ENCODE assay signal across 10 mouse cellular contexts in the genomic region with DNA sequence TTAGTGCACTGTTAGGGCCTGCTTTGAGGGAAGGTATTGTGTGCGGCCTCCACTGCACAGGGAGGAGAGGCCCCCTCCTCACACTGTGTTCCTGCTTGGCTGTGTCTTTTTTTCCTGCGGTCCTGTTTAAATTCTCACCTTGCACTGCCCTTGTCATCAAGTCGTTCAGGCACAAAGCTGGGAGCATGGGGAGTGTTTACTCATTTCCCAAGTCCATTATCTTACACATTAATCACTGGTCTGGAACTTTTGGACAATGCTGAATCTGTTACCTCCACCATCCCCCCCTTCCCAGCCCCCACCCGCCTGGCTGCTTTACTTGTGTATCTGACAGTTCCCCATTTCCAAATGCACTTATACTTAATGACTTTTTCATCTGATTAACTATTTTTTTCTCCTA.
DNase-seq lines count a peak whose midpoint lies in the region; ATAC-seq lines count a peak whose summit lies in the region.
"Had no signal": no experiment of that assay in that cellular context is flagged by ENCODE, and none has a peak within 500 bp of the region (broad histone marks: within the 10 kb centered on the region; RNA-seq: fewer than 3 reads in every experiment).

No protein-coding gene starts in this region.

- ATAC-seq in heart, embryonic 12.5 days (ENCODE audit: insufficient number of reproducible peaks, low FRiP score): no peak
- peak; percentile 42; the same call in 1 of the 2 replicates for ATAC-seq in hindbrain, embryonic 15.5 days (ENCODE audit: low FRiP score, low read depth)
- peak; percentile 23 for ATAC-seq in midbrain, embryonic 12.5 days (ENCODE audit: low FRiP score, low read depth)

- H3K27me3 ChIP-seq in heart, embryonic 12.5 days (replicated peaks): no peaks in the 10 kb centered on the region
- no peaks in the 10 kb centered on the region for H3K27me3 ChIP-seq in hindbrain, embryonic 15.5 days
- no peaks in the 10 kb centered on the region for H3K27me3 ChIP-seq in midbrain, embryonic 12.5 days
- H3K27me3 ChIP-seq: embryonic facial prominence, embryonic 12.5 days had no signal

- no peak overlapping the region for H3K4me3 ChIP-seq in heart, embryonic 12.5 days
- no peak overlapping the region for H3K4me3 ChIP-seq in hindbrain, embryonic 15.5 days
- H3K4me3 ChIP-seq in midbrain, embryonic 12.5 days: no peak overlapping the region
- H3K4me3 ChIP-seq: embryonic facial prominence, embryonic 12.5 days had no signal

- intact Hi-C loops in heart, postnatal 36 days (cut with DNase I): no loop called here

- H3K27ac ChIP-seq in heart, embryonic 12.5 days (ENCODE audit: poor library complexity, severe bottlenecking): peak overlapping the region; percentile 70; the same call in 1 of the 2 replicates
- H3K27ac ChIP-seq in hindbrain, embryonic 15.5 days (replicated peaks): no peak overlapping the region
- H3K27ac ChIP-seq in midbrain, embryonic 12.5 days (replicated peaks): peak overlapping the region; percentile 71
- H3K27ac ChIP-seq: embryonic facial prominence, embryonic 12.5 days had no signal

- peaks cover 17% of the 10 kb centered on the region for H3K4me1 ChIP-seq in heart, embryonic 12.5 days (replicated peaks)
- peaks cover 24% of the 10 kb centered on the region for H3K4me1 ChIP-seq in hindbrain, embryonic 15.5 days (replicated peaks)
- peaks cover 35% of the 10 kb centered on the region for H3K4me1 ChIP-seq in midbrain, embryonic 12.5 days

- H3K9ac ChIP-seq in heart, embryonic 12.5 days: no peak overlapping the region
- H3K9ac ChIP-seq in hindbrain, embryonic 15.5 days: no peak overlapping the region
- no peak overlapping the region for H3K9ac ChIP-seq in midbrain, embryonic 12.5 days (replicated peaks)
- H3K9ac ChIP-seq: embryonic facial prominence, embryonic 12.5 days had no signal

- H3K9me3 ChIP-seq in heart, embryonic 12.5 days (replicated peaks): no peaks in the 10 kb centered on the region
- no peaks in the 10 kb centered on the region for H3K9me3 ChIP-seq in hindbrain, embryonic 15.5 days
- H3K9me3 ChIP-seq in midbrain, embryonic 12.5 days: no peaks in the 10 kb centered on the region
- H3K9me3 ChIP-seq: embryonic facial prominence, embryonic 12.5 days had no signal

- DNase-seq in heart, postnatal 36 days: no peak
- DNase-seq in embryo, embryonic 10.5 days (ENCODE audit: low spot score): peak; percentile 61
- DNase-seq in cerebellum, adult 9-11 months: no peak
- DNase-seq in right cerebral cortex, postnatal 25 days: no peak
- DNase-seq in lung, postnatal 14 days: no peak
- DNase-seq: gastrocnemius, postnatal 10 days had no signal

- H3K36me3 ChIP-seq in heart, embryonic 12.5 days: no peaks in the 10 kb centered on the region
- no peaks in the 10 kb centered on the region for H3K36me3 ChIP-seq in hindbrain, embryonic 15.5 days
- no peaks in the 10 kb centered on the region for H3K36me3 ChIP-seq in midbrain, embryonic 12.5 days
- H3K36me3 ChIP-seq: embryonic facial prominence, embryonic 12.5 days had no signal

- H3K4me2 ChIP-seq in heart, embryonic 12.5 days: peak overlapping the region; percentile 31; the same call in 1 of the 2 replicates
- H3K4me2 ChIP-seq in hindbrain, embryonic 15.5 days: no peak overlapping the region
- H3K4me2 ChIP-seq in midbrain, embryonic 12.5 days (replicated peaks): no peak overlapping the region
- H3K4me2 ChIP-seq: embryonic facial prominence, embryonic 12.5 days had no signal

- WGBS in heart, embryonic 12.5 days: 4% methylated on average over 4 of the region's 4 CpGs
- WGBS in hindbrain, embryonic 15.5 days: 19% methylated on average over 4 of the region's 4 CpGs
- 15% methylated on average over 4 of the region's 4 CpGs for WGBS in midbrain, embryonic 12.5 days
